Mouse (Mus musculus): ENCODE data around the gene Wdr59.
A peak's percentile ranks its signal among the peaks of the same experiment; 100 is the strongest.

Gene Wdr59

DNA sequence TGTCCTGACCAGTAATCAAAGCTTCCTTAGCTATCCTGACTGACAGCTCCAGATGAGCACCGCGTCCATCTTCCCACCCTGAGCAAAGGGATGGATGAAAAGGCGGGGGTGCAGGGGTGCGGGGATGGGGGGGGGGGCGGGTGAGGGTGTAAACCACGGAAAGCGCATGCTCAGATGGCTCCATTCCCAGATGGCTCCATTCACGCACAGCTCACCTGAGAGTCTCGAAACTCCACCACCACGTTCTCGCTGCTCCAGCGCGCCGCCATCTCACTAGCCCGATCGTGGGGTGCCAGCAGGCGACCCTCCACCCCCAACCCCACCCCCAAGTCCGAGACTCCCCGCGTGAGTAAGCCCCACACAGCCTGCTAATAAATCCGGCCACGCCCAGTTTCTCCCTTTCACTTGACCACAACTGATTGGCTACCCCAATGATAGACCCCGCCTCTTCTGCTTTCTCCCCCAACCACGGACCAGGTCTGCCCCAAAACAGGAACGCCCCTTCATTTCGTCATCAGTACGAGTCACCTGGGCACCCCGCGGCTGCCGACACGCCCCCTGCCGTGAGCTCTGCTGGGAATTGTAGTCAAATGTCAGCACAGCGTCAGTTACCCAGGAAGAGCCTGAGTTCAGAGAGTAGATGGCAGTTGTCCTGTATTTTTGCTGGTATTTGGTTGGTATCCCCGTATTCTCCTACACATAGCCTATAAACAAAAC is at the start of gene Wdr59:
Gene Wdr59, minus strand, starts transcription at position 380 of the 717 bp plus-strand sequence.
- DNase-seq (ENCODE audit: low read depth, low spot score), result peak; percentile 100

DNA sequence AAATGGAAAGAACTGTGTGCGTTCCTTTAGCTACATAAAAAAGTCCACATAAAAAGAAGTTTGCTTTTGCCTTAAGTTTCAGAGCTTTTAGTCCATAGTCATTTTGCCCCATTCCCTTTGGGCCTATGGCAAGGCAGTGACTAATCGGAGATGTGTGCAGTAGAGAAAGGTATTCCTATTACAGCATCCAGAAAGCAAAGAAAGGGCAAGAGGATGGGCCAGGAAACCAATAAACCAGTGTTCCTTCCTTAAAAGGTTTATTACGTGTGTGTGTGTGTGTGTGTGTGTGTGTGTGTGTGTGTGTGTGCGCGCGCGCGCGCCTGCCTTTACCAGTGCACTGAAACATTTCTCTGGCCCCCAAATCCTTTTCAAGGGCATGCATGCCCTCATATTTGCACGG is 49.8 kb upstream of the Wdr59 start:
- peak; percentile 26 for DNase-seq (ENCODE audit: low read depth, low spot score)

DNA sequence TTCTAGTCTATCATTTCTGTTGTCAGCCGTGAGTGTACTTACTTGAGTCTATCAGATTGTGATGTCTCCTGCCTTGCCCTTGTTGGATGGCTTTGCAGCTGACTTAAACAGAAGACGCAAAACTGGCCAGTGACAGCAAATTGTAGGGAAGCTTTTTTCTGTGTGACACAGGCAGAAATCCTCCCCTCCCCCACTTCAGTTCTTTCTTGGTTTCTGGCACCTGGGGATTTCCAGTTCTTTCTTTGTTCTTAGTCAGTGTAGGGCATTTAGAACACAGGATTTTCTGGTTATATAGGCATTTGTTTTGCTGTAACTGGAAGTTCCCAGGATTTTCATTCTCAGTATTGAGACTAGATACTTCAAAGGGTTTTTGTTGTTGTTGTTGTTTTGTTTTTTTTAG is 48.5 kb upstream of the Wdr59 start:
- DNase-seq (ENCODE audit: low read depth, low spot score), result peak; percentile 30

DNA sequence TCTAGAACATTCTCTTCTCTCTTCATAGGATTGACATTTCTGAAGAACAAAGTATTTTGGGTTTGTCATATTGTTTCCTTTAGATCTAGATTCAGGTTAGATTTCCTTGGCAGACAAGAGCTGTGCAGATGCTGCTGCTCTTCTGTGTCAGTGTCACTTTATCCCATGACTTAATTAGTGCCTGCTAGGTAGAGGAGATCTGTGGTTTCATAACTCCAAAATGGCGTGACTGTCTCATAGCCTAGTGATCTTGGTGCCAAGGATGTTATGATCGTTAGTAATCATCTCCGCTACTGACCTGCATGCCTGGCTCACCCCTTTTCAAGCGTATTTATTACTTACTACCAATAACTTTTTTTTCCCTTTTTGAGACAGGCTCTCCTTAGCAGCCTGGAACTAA is 48.0 kb upstream of the Wdr59 start:
- no peak for DNase-seq (ENCODE audit: low read depth, low spot score)

DNA sequence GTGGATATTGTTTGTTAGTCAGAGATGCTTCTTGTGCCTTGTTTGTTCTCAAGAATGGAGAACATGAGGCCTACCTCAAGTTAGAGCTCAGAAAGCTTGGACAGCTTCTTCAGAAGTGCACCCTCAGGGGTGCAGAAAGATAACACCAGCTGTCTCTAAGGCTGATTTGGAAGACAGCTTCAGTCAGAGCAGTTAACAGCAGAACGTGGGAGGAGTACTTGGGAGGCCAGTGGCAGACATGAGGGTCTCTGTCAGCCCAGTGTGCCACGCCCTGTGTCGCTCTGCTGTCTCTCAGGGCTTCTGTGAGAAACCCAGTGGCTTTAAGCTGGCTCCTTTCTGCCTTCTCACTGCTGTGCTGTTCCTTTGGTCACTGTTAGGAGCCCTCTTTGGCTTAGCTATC is 46.1 kb upstream of the Wdr59 start:
- DNase-seq (ENCODE audit: low read depth, low spot score), result no peak

DNA sequence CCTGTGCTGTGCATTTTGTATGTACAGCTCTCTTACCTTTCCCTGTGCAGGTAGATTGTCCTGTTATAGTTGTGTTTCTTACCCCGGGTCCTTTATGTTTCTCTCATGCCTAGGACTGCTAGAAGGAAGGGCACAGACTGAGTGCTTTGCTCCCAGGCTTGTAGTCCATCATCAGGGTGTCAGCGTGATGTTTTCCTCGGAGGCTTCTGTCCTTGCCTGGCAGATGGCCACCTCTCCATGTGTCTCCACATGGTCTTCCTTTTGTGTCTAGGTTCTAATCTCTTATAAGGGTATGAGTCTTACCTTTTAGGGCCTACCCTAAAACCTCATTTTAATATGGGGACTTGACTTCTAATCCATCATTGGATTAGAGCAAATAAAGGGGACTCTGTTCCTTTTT is 45.7 kb upstream of the Wdr59 start:
- DNase-seq (ENCODE audit: low read depth, low spot score), result no peak

DNA sequence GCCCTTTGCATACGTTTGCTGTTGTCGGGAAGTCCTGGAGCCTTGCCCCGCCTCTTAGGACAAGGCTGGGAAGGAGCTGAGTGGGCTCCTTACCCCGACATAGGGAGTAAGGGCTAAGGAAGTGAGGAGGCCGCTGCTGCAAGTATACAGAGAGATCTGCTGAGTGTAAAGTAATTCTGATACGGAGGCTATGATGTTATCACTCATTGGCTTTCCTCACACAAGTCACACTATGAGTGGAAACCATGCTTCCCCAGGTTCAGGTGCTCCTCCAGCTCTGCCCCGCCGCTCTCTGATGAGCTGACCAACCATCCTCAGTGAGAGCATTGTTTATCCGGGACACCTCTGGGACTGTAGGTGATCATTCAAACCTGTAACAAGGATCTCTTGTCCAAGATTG is 44.4 kb upstream of the Wdr59 start:
- DNase-seq (ENCODE audit: low read depth, low spot score), result no peak

DNA sequence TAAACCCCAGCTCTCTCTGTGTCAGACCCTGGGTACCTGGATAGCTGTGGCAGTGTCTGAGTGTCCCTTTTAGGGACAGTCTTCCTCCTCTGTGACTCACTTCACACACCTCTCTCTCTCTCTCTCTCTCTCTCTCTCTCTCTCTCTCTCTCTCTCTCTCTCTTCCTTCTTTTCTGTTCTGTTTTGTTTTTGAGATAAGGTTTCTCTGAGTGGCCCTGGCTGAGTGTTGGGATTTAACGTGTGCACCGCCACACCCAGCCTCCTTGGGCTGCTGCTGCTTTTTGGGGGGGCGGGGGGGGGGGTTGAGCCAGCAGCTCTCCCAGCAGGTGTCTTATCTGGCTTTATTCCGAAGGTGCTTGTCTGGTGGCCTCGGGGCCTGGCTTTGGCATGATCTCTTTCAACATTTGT is 43.9 kb upstream of the Wdr59 start:
- DNase-seq (ENCODE audit: low read depth, low spot score), result no peak

DNA sequence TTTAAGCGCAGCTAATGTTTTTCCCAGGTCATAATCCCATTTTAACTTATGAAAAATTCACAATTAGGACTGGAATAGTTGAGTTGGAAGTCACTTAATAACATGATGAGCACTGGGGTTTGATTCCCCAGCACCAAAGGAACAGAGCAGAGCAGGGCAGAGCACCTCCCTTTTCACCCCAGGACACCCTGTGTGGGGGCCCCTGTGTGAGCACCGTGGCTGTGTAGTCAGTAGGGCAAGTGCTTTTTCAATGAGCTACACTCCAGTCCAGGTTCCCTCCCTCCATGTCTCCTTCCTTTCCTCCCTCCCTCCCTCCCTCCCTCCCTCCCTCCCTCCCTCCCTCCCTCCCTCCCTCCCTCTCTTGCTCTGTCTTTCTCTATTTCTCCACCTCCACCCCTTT is 42.2 kb upstream of the Wdr59 start:
- no peak for DNase-seq (ENCODE audit: low read depth, low spot score)

DNA sequence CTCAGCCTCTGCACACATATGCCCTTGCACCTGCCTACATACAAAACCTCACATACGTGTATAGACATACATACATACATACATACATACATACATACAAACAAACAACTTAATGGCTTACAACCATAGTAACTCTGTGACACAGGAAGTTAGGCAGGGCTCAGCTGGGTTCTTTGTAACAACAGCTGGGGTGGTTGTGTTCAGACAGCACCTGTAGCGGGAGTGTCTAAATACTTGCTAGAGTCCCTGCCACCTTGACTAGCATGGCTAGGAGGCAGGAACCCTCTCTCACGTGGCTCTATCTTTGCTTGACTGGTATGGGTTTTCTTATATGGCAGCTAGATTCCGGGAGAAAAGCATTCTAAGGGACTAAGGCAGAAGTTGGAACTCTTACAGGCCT is 41.8 kb upstream of the Wdr59 start:
- no peak for DNase-seq (ENCODE audit: low read depth, low spot score)

DNA sequence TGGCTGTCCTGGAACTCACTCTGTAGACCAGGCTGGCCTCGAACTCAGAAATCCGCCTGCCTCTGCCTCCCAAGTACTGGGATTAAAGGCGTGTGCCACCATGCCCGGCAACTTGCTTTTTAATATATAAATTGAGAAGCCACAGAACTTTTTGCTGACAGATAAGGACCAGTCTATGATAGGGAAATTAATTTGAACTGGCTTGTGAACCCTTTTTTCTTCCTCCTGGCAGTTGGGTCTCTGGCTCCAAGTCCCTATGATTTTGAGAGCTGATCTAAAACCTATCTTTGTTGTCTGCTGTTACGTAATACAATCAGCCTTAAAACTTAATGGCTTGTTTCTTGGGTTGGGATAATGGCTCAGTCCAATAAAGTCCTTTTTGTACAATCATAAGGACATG is 41.2 kb upstream of the Wdr59 start:
- DNase-seq (ENCODE audit: low read depth, low spot score), result no peak

DNA sequence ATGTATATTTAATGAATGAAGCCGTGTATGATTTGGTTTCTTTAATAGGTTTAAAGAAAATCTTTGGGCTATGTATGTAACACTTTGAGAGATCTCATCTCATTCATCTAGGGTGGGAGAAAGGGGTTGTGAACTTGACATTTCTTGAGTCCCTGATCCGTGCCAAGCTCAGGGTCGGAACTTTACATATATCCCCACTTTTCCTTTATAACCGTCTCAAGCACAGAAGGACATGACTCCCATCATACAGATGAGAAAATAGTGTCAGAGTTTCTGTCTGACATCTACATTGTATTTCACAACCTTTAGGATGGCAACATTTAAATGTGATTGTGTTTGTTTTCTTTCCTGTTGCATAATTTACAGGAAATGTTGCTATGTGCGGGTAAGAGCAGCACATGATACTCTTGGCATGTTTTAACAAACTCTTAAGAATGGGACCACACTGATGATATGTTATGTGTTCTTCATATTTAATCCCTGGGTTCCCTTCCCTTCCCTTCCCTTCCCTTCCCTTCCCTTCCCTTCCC is 40.4 kb upstream of the Wdr59 start:
- DNase-seq (ENCODE audit: low read depth, low spot score), result no peak

DNA sequence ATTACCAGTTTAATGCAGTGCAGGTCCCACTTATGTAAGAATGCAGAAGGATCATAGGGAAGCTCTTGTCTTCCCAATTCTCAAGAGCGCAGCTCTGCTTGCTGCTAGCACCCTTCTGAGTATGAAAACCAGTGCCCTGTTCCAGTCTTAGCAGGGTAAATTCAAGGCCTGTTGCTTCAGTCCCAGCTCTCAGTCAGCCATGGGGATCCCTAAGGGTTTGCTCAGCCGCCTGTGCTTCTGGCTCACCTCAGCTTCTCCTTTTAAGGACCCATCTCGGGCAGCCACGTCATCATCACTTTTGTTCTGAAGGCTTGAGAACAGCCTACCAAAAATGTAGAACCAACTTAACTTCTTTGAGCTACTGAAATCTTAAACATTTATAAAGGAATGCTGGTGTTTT is 39.9 kb upstream of the Wdr59 start:
- DNase-seq (ENCODE audit: low read depth, low spot score), result no peak

DNA sequence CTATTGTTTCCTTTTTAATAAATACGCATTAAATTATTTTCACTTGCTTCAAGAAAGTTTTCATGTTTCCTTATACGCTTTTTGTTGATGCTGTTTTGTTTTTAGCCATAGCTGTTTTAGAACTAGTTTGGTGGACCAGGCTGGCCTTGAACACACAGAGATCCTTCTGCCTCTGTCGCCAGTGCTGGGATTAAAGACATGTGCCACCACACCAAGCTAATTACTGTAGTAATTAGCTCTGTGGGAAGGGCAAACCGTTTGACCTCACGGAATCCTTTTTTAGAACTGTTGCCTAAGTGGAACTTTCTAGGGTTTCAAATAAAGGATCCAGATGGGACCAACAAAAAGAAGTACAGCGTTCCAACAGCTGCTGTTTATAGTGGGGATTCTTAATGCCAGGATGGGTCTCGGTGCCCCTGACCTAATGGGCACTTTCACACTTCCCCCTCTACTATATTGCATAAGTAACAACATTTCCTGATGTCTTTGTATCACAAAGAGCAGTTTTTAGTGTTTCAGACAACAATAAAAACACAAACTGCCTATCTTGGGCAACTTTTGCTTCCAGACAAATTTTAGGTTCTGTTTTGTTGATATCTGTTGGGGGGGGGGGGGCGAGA is 29.7 kb upstream of the Wdr59 start:
- no peak for DNase-seq (ENCODE audit: low read depth, low spot score)

DNA sequence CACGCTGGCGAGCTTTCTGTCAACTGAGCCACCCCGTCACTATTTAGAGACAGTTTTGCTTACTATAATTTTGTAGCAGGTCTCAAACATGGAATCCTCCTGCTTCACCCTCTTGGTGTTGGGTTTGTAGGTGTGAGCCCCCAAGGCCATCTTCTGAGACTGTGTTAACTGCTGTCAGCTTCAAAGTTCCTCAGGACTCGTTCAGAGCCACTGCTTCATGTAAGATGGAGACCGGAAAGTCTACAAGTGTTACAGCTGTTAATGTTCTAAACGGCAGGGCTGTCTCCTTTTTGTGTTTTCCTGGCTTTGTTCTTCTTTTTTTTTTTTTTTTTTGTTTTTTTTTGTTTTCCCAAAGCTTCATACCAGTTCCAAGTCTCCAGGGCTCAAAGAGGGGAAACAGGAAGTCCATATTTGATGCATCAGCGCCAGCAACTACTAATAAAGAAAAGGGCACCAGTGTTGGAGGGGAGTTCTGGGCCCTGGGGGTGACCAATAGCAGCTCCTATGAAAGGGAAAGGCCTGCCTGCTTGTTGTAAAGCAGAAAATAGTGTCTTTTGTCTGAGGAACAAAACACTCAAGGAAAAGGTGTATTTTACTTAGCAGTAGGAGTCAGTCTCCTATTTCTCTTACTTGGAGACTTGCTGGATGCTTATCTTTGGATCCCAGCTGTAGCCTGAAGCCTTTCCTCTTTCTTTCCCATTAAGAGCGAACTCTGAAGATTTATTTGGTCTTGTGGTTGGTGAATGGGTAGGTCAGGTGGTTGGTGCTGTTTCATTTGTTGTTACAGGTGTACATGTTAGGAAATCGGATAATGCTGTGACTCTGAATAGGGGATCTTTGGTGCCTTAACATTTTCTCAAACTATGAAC is 28.3 kb upstream of the Wdr59 start:
- no peak for DNase-seq (ENCODE audit: low read depth, low spot score)

DNA sequence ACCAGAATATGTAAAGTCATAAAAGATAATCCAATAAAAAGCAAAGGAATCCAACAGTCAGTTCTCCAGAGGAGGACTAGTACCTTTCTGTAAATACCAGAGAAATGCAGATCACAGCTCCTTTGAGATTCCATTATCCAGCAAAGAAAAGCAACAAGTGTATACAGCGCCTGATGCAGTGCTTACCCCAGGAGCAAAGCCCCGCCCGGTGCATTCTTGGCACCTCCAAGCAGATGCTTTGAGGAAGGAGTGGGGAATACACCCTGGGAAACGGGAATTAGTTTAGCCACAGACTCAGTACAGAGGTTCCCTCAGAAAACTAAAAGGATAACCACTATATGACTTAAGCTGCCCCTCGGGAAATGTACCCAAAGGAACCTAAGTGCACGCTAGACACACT is 26.3 kb upstream of the Wdr59 start:
- DNase-seq (ENCODE audit: low read depth, low spot score), result peak; percentile 53

DNA sequence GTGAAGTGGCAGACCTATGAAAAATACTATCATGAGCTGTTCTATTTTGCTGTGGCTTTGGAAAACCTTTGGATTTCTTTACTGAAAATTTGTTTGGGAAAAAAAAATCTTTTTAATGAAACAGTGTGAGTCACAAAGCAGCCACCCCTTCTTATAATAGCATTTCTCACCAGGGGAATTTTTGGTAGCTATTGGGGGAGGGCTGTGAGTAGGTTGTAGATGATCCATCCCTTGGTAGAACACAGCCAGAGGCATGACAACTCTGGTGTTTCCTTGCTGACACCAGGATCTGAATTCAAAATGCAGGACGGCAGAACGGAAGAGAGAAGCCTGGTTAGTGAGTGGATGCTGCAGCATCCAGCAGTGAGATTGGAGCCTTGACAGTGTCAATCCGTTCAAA is 25.3 kb upstream of the Wdr59 start:
- DNase-seq (ENCODE audit: low read depth, low spot score), result peak; percentile 41

DNA sequence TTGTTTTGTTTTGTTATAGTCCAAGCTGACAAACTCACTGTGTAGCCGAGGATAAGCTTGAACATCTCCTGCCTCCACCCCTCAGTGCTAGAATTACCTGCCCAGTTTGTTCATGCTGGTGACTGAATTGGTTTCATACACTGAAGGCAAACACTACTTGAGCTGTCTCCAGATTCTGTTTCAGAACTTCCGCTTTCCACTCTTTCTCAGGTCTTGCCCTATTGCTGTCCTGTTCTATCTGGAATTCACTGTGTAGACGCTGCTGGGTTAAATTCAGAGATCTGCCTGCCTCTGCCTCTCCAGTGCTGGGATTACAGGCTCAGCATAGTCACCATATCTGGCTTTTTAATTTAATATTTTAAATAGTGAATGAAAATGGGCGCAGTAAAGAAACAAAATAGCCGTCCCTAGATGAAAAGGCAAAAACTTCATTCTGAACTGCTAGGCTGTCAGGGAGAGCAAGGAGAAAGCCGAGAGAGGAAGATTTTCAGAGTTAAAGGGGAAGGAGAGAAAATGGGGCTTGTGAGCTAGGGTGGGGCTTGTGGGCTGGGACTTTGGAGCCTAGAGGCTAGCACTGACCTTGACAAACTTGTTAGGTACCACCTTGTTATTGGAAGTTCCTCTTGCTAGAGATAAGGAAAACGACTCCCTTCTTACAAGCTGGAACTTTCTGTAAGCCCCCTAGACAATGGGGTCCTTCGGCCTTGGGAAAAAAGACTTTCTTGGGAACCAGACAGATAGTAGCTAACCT is 23.7 kb upstream of the Wdr59 start:
- no peak for DNase-seq (ENCODE audit: low read depth, low spot score)

DNA sequence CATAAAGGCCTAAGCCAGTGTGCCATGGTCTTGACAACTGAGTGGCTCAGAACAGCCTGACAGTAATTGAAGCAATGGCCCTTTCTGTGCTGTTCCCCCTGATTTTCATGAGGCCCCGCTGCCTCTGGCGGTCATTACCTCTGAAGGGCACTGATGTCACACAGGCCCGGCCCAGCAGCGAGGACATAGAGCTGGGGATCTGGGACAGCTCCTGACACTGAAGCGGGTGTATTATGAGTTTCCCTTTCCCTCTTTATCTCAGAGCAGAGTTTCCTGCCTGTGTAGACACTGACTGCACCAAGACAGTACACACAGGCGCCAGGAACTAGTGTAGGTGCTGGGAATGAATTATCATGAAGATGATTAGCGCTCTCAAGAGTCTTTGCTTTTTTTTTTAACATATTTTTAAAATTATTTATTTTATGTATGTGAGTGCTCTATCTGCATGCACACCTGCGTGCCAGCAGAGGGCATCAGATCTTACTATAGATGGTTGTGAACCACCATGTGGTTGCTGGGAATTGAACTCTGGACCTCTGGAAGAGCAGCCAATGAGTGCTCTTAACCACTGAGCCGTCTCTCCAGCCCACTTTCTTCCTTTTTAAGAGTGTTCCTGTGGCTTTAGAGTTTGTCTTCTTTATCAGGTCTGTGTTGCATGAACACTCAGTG is 22.0 kb upstream of the Wdr59 start:
- no peak for DNase-seq (ENCODE audit: low read depth, low spot score)

DNA sequence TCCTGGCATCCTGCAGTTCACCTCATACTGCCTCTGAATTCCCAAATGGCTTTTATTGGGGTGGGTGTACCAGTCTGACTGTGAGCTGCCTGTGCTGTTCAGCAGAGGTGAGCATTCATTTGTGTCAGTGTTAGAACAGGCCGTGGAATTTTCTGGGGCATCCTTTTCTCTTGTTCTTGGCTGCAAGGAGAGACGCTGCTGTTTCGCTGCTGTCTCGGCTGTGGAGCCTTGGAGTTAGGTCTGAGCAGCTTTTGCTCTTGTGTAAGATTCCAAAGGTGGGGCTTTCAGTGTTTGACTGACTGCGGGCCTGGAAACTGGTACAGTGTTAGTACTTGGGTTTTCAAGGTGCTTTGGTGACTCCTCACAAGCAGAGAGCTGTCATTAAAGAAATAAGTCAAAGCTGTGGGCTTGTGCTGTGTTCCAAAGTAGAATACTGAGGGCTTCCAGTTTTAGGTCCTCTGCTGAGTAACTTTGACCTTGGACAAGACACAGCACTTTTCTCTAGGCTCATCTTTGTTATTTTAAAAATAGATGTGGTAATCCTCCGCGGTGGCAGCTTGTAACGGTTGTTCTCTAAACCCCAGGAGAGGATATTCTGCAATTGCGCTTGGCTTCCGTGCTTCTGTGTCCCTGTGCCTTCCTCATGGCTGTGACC is 17.7 kb upstream of the Wdr59 start:
- DNase-seq (ENCODE audit: low read depth, low spot score), result no peak

DNA sequence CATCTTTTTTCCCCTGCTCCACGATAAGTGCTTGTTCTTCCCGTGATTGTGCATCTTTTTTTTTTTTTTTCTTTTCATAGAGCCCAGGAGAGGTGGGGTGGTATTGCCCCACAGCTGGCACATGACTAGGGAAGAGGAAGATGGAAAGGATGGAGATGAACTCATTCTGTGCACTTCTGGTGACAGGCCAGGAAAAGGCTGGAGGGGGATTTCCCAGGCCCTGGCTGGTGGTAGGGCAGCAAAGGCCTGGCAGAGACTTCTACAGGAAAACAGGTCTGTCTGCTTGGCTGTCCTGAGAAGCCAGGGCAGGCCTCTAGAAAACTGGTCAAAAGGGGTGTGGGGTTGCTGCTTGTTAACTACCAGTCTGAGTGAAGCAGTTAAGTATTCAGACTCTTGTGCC is 16.3 kb upstream of the Wdr59 start:
- peak; percentile 83 for DNase-seq (ENCODE audit: low read depth, low spot score)

Data from 3T3-L1 (cell line).